Mouse (Mus musculus) brain, embryonic 14.5 days (tissue): ENCODE results near the gene Nbeal2. TPM values are rescaled to one million over a fixed set of nuclear protein-coding genes. Genes with fewer than 3 reads are reported as not detected.

Experiments
- DNase-seq: peaks from one replicate; pipeline ENCODE4 v3.0.0-alpha.2; 2011; ENCODE audit warnings: low read depth
- CTCF ChIP-seq: fragments of 200-500 bp; IDR thresholded peaks from 2 replicates; pipeline ENCODE4 v1.5.1; 2012; ENCODE audit warnings: inconsistent platforms, mild to moderate bottlenecking, moderate library complexity, borderline replicate concordance; ENCODE audit not compliant: insufficient read depth, insufficient read length; ENCODE audit errors: extremely low read depth
- POLR2A ChIP-seq: fragments of 200-500 bp; IDR thresholded peaks from 2 replicates; pipeline ENCODE4 v1.6.1; 2012; ENCODE audit warnings: mild to moderate bottlenecking, inconsistent platforms, borderline replicate concordance; ENCODE audit not compliant: poor library complexity, insufficient read depth, insufficient read length, severe bottlenecking; ENCODE audit errors: extremely low read depth
- polyA plus RNA-seq: library from polyadenylated mRNA; depleted of rRNA; stranded (reverse); fragments of >200 nt; gene quantifications from 2 replicates; pipeline ENCODE4 v1.2.3, GENCODE M21; 2012

Gene Nbeal2
- polyA plus RNA-seq, 1 experiment = 15.5 TPM

GRCm38 (mm10) chr9:110654726-110655650 lies 1.0 kb upstream of the Nbeal2 start:
- no peak for DNase-seq
- no peak for TF ChIP-seq CTCF
- no peak for TF ChIP-seq POLR2A

GRCm38 (mm10) chr9:110652963-110653654 lies 852 bp downstream of the Nbeal2 start:
- no peak for DNase-seq
- TF ChIP-seq CTCF (no peak), POLR2A (no peak)

GRCm38 (mm10) chr9:110651931-110652722 lies 1.8 kb downstream of the Nbeal2 start:
- no peak for DNase-seq

GRCm38 (mm10) chr9:110649775-110650174 lies 4.2 kb downstream of the Nbeal2 start:
- no peak for TF ChIP-seq CTCF
- no peak for TF ChIP-seq POLR2A
- DNase-seq = peak; percentile 87

More at GRCm38 (mm10) chr9:110651931-110652722, 1.8 kb downstream of the Nbeal2 start:
- no peak for TF ChIP-seq POLR2A
- TF ChIP-seq CTCF = no peak

- no peak for DNase-seq
- no peak for TF ChIP-seq POLR2A
- TF ChIP-seq CTCF = no peak
Observed at GRCm38 (mm10) chr9:110645219-110645618, 8.7 kb downstream of the Nbeal2 start.

GRCm38 (mm10) chr9:110644295-110644694 lies 9.7 kb downstream of the Nbeal2 start:
- TF ChIP-seq CTCF (no peak), POLR2A (no peak)
- DNase-seq = no peak

- no peak for DNase-seq
- no peak for TF ChIP-seq POLR2A
- no peak for TF ChIP-seq CTCF
Observed at GRCm38 (mm10) chr9:110643787-110644186, 10.2 kb downstream of the Nbeal2 start.

- TF ChIP-seq CTCF (no peak), POLR2A (no peak)
- DNase-seq = no peak
Observed at GRCm38 (mm10) chr9:110642812-110643524, 11.0 kb downstream of the Nbeal2 start.

GRCm38 (mm10) chr9:110641006-110641405 lies 13.0 kb downstream of the Nbeal2 start:
- TF ChIP-seq CTCF = no peak
- no peak for TF ChIP-seq POLR2A
- DNase-seq = no peak

- TF ChIP-seq POLR2A (no peak), CTCF (no peak)
- no peak for DNase-seq
Observed at GRCm38 (mm10) chr9:110638611-110639021, 15.3 kb downstream of the Nbeal2 start.
